Mouse (Mus musculus): ENCODE data around the gene Gm20479. TPM values are rescaled to one million over a fixed set of nuclear protein-coding genes. Genes with fewer than 3 reads are reported as not detected.

The Gm20479 gene
- not detected for polyA plus RNA-seq (2014; fragmentation: Illumina TruSeq; extraction: RNeasy Lipid Tissue Mini Kit (QIAGEN cat#74804); ENCODE audit: low read depth, low replicate concordance)

DNA sequence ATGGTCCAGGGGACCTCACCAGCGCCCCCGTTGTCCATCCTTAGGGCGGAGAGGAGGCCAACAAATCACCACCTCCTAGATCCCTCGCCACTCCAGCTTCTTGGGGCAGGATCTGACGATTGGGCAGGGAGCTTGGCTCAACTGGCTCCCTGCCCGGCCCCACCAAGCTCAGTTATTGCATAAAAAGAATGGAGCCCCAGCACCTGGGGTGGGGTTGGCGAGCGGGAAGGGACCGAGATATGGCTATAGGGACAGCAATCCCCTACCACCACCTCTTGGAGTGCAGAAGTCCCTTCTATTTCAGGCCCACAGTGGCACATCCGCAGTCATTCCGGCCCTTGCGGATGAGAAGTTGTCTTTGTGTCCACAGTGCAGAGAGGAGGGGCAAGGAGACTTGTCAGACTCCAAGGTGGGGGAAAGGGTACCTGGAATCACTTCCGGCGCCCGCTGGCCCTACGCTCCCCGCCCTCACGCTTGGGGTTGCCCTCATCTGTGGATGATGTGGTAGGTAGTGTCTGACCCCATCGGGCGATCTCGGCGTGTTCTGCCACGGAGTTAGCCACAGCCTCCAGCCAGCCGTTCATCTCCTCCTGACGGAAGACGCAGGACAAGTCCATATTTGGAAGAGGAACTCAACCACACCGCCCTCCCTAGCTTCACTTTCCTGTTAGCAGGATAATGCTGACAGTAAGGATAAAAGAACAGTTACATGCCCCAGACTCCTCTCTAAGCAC is at the start of gene Gm20479:
TSS of gene Gm20479 (minus strand) at position 559 of the 734 bp plus-strand sequence.

DNA sequence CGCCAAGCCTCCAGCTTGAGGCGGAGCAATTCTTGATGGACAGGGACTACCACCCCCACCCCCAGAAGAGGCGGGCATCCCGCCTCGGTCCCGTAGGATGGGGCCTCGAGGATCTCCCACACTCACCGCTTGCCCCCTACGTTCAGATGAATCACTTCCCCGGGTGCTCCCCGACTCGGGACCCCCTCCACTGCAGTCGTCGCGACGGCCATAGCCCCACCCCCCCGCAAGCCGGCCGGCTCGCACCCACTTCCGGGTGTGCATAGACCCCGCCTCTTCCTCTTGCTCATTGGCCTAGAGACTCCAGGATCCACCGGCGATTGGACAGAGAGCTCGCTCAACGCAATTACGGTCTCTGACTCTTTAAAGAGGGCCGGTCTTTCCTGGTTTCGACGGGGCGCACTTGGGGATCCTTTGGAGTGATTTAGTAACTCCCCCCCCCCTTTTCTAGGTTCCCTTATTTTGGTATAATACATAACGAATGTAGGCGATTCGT is 1.4 kb downstream of the Gm20479 start, which contains the start of gene Shkbp1:
TSS of gene Shkbp1 (minus strand) at position 275 of the 496 bp plus-strand sequence.

DNA sequence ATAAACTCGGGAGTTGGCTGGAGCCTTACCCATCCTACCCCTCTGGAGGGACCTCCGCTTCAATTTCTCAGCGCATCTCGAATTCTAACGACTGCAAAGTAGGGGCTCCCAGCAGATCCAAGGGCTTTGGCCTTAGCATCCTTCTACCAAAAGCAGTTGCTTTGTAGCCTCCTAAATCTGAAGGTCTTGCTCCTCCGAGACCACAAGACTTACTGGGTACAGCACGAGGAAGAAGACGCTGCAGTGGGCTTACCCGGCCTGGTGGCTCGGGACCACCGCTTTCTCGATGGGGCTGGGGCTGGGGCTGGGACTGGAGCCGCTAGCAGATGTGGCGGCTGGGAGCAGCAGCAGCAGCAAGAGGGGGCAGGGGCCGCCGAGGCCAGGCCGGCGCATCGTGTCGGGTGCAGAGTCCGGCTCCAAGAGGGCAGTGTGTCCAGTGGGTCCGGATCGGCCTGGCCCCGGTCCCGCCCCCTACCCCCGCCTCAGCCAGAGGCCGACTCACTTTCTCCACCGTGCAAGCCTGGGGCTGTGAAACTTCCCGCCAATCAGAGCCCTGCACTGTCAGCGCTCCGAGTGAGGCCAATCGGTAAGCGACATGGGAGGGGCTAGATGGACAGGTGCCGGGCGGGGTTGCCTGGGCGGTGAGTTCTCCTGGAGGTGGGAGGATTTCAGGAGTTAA is 19.9 kb downstream of the Gm20479 start, which contains the start of gene Ltbp4:
TSS of gene Ltbp4 (minus strand) at position 518 of the 679 bp plus-strand sequence.

Other genes starting within 250 kb of the Gm20479 start
- gene Cyp2f2, start 237.5 kb downstream of the Gm20479 start, polyA plus RNA-seq (2014; fragmentation: Illumina TruSeq; extraction: RNeasy Lipid Tissue Mini Kit (QIAGEN cat#74804); ENCODE audit: low read depth, low replicate concordance) = 0.14 TPM
- not detected for gene Cyp2t4, start 203.7 kb downstream of the Gm20479 start, polyA plus RNA-seq (2014; fragmentation: Illumina TruSeq; extraction: RNeasy Lipid Tissue Mini Kit (QIAGEN cat#74804); ENCODE audit: low read depth, low replicate concordance)
- 11.1 TPM for gene Egln2, start 190.6 kb downstream of the Gm20479 start, polyA plus RNA-seq (2014; fragmentation: Illumina TruSeq; extraction: RNeasy Lipid Tissue Mini Kit (QIAGEN cat#74804); ENCODE audit: low read depth, low replicate concordance)
- 4.3 TPM for gene Rab4b, start 178.5 kb downstream of the Gm20479 start, polyA plus RNA-seq (2014; fragmentation: Illumina TruSeq; extraction: RNeasy Lipid Tissue Mini Kit (QIAGEN cat#74804); ENCODE audit: low read depth, low replicate concordance)
- gene Gm21983, start 176.3 kb downstream of the Gm20479 start, polyA plus RNA-seq (2014; fragmentation: Illumina TruSeq; extraction: RNeasy Lipid Tissue Mini Kit (QIAGEN cat#74804); ENCODE audit: low read depth, low replicate concordance) = not detected
- not detected for gene Mia, start 176.3 kb downstream of the Gm20479 start, polyA plus RNA-seq (2014; fragmentation: Illumina TruSeq; extraction: RNeasy Lipid Tissue Mini Kit (QIAGEN cat#74804); ENCODE audit: low read depth, low replicate concordance)
- 17.3 TPM for gene BC024978, start 161.6 kb downstream of the Gm20479 start, polyA plus RNA-seq (2014; fragmentation: Illumina TruSeq; extraction: RNeasy Lipid Tissue Mini Kit (QIAGEN cat#74804); ENCODE audit: low read depth, low replicate concordance)
- gene Snrpa, start 161.1 kb downstream of the Gm20479 start, polyA plus RNA-seq (2014; fragmentation: Illumina TruSeq; extraction: RNeasy Lipid Tissue Mini Kit (QIAGEN cat#74804); ENCODE audit: low read depth, low replicate concordance) = 12.4 TPM
- gene Itpkc, start 128.8 kb downstream of the Gm20479 start, polyA plus RNA-seq (2014; fragmentation: Illumina TruSeq; extraction: RNeasy Lipid Tissue Mini Kit (QIAGEN cat#74804); ENCODE audit: low read depth, low replicate concordance) = 0.91 TPM
- gene Coq8b, start 124.4 kb downstream of the Gm20479 start, polyA plus RNA-seq (2014; fragmentation: Illumina TruSeq; extraction: RNeasy Lipid Tissue Mini Kit (QIAGEN cat#74804); ENCODE audit: low read depth, low replicate concordance) = 2.2 TPM
- gene Numbl, start 99.0 kb downstream of the Gm20479 start, polyA plus RNA-seq (2014; fragmentation: Illumina TruSeq; extraction: RNeasy Lipid Tissue Mini Kit (QIAGEN cat#74804); ENCODE audit: low read depth, low replicate concordance) = 0.18 TPM
- 0.38 TPM for gene Ltbp4, start 19.7 kb downstream of the Gm20479 start, polyA plus RNA-seq (2014; fragmentation: Illumina TruSeq; extraction: RNeasy Lipid Tissue Mini Kit (QIAGEN cat#74804); ENCODE audit: low read depth, low replicate concordance)
- gene Shkbp1, start 1.4 kb downstream of the Gm20479 start, polyA plus RNA-seq (2014; fragmentation: Illumina TruSeq; extraction: RNeasy Lipid Tissue Mini Kit (QIAGEN cat#74804); ENCODE audit: low read depth, low replicate concordance) = 0.64 TPM
- 0.35 TPM for gene Sptbn4, start 90.3 kb upstream of the Gm20479 start, polyA plus RNA-seq (2014; fragmentation: Illumina TruSeq; extraction: RNeasy Lipid Tissue Mini Kit (QIAGEN cat#74804); ENCODE audit: low read depth, low replicate concordance)
- gene Blvrb, start 90.6 kb upstream of the Gm20479 start, polyA plus RNA-seq (2014; fragmentation: Illumina TruSeq; extraction: RNeasy Lipid Tissue Mini Kit (QIAGEN cat#74804); ENCODE audit: low read depth, low replicate concordance) = not detected
- 0.52 TPM for gene Sertad3, start 116.3 kb upstream of the Gm20479 start, polyA plus RNA-seq (2014; fragmentation: Illumina TruSeq; extraction: RNeasy Lipid Tissue Mini Kit (QIAGEN cat#74804); ENCODE audit: low read depth, low replicate concordance)
- gene Sertad1, start 129.5 kb upstream of the Gm20479 start, polyA plus RNA-seq (2014; fragmentation: Illumina TruSeq; extraction: RNeasy Lipid Tissue Mini Kit (QIAGEN cat#74804); ENCODE audit: low read depth, low replicate concordance) = 0.91 TPM
- gene Prx, start 141.9 kb upstream of the Gm20479 start, polyA plus RNA-seq (2014; fragmentation: Illumina TruSeq; extraction: RNeasy Lipid Tissue Mini Kit (QIAGEN cat#74804); ENCODE audit: low read depth, low replicate concordance) = not detected
- 4.5 TPM for gene Hipk4, start 165.8 kb upstream of the Gm20479 start, polyA plus RNA-seq (2014; fragmentation: Illumina TruSeq; extraction: RNeasy Lipid Tissue Mini Kit (QIAGEN cat#74804); ENCODE audit: low read depth, low replicate concordance)
- gene Pld3, start 195.8 kb upstream of the Gm20479 start, polyA plus RNA-seq (2014; fragmentation: Illumina TruSeq; extraction: RNeasy Lipid Tissue Mini Kit (QIAGEN cat#74804); ENCODE audit: low read depth, low replicate concordance) = 1.1 TPM
- 16.3 TPM for gene 2310022A10Rik, start 195.8 kb upstream of the Gm20479 start, polyA plus RNA-seq (2014; fragmentation: Illumina TruSeq; extraction: RNeasy Lipid Tissue Mini Kit (QIAGEN cat#74804); ENCODE audit: low read depth, low replicate concordance)
- 12.0 TPM for gene Akt2, start 234.1 kb upstream of the Gm20479 start, polyA plus RNA-seq (2014; fragmentation: Illumina TruSeq; extraction: RNeasy Lipid Tissue Mini Kit (QIAGEN cat#74804); ENCODE audit: low read depth, low replicate concordance)

All from testis, adult 10 weeks (tissue).